24 mouse cellular contexts compared by ENCODE assay signal in genomic region chr11:46549721-46550120, GRCm38 (mm10). TPM values are rescaled to one million over a fixed set of nuclear protein-coding genes. Genes with fewer than 3 reads are reported as not detected.
"Had no signal": no experiment of that assay in that cellular context is flagged by ENCODE, and none has a peak within 500 bp of the region (broad histone marks: within the 10 kb centered on the region; RNA-seq: fewer than 3 reads in every experiment).

No protein-coding gene starts in this region.

- H3K9me3 ChIP-seq: neural tube, embryonic 15.5 days; stomach, embryonic 15.5 days had no signal

- H3K4me3 ChIP-seq: neural tube, embryonic 15.5 days; stomach, embryonic 15.5 days had no signal

- H3K4me2 ChIP-seq: neural tube, embryonic 15.5 days; stomach, embryonic 15.5 days had no signal

- H3K27me3 ChIP-seq: neural tube, embryonic 15.5 days; stomach, embryonic 15.5 days had no signal

- H3K4me1 ChIP-seq: neural tube, embryonic 15.5 days; stomach, embryonic 15.5 days had no signal

- H3K9ac ChIP-seq: neural tube, embryonic 15.5 days; stomach, embryonic 15.5 days had no signal

- H3K27ac ChIP-seq: neural tube, embryonic 15.5 days; stomach, embryonic 15.5 days; stomach, postnatal 0 days had no signal

- H3K36me3 ChIP-seq: neural tube, embryonic 15.5 days; stomach, embryonic 15.5 days had no signal

- DNase-seq: retina, postnatal 1 day; right cerebral cortex, adult 18-20 months; right cerebral cortex, postnatal 14 days; right cerebral cortex, postnatal 25 days; right cerebral cortex, postnatal 4 days; spleen, adult 18-20 months; thymus, adult 18-20 months; thymus, adult 2 months; thymus, postnatal 14 days; thymus, postnatal 25 days; thymus, postnatal 36 days; thymus, postnatal 4 days had no signal

RNA-seq across cellular contexts. Expression of gene BC053393, which starts 21.6 kb away (rescaled TPM):
- total RNA-seq: neutrophil, adult 5-6 weeks had no signal
- polyA plus RNA-seq: neural tube, embryonic 14.5 days; neural tube, embryonic 15.5 days; small intestine, adult 2 months; spleen, adult 2 months; stomach, embryonic 14.5 days; stomach, embryonic 15.5 days; stomach, embryonic 16.5 days; stomach, postnatal 0 days; testis, adult 2 months; urinary bladder, adult 2 months had no signal

RNA-seq across cellular contexts. Expression of gene Gm12169, which starts 25.7 kb away (rescaled TPM):
- total RNA-seq: neutrophil, adult 5-6 weeks had no signal
- polyA plus RNA-seq: neural tube, embryonic 14.5 days; neural tube, embryonic 15.5 days; small intestine, adult 2 months; spleen, adult 2 months; stomach, embryonic 14.5 days; stomach, embryonic 15.5 days; stomach, embryonic 16.5 days; stomach, postnatal 0 days; testis, adult 2 months; thymus, adult 2 months; thymus, postnatal 0 days; urinary bladder, adult 2 months had no signal
